Mouse (Mus musculus) thymus, postnatal 14 days (tissue): ENCODE results near the gene Capza1.
"Not testable (repeated sequence)": the region's sequence is repeated elsewhere in the genome, so short reads cannot be mapped to it uniquely, and the experiment has no call there.

Experiments used
- DNase-seq: peaks from one replicate; pipeline ENCODE4 v3.0.0; 2021

The Capza1 gene

GRCm38 (mm10) chr3:104863786-104864650 is at the start of gene Capza1, which contains the start of gene St7l:
Gene Capza1, minus strand, starts transcription at chr3:104864505.
Gene St7l, plus strand, starts transcription at chr3:104864005.
- peak; percentile 91 for DNase-seq

GRCm38 (mm10) chr3:104909195-104909594 is 44.9 kb upstream of the Capza1 start:
- no peak for DNase-seq

GRCm38 (mm10) chr3:104906007-104906406 is 41.7 kb upstream of the Capza1 start:
- DNase-seq: no peak

- no peak for DNase-seq
Observed at GRCm38 (mm10) chr3:104905389-104905788, 41.1 kb upstream of the Capza1 start.

GRCm38 (mm10) chr3:104901154-104901553 is 36.8 kb upstream of the Capza1 start:
- DNase-seq: no peak

GRCm38 (mm10) chr3:104896141-104896540 is 31.8 kb upstream of the Capza1 start:
- no peak for DNase-seq

GRCm38 (mm10) chr3:104888585-104888984 is 24.3 kb upstream of the Capza1 start:
- no peak for DNase-seq

- no peak for DNase-seq
Observed at GRCm38 (mm10) chr3:104869611-104870010, 5.3 kb upstream of the Capza1 start.

GRCm38 (mm10) chr3:104866674-104867073 is 2.4 kb upstream of the Capza1 start:
- DNase-seq: not testable (repeated sequence)

- no peak for DNase-seq
Observed at GRCm38 (mm10) chr3:104865341-104865788, 1.1 kb upstream of the Capza1 start.

- peak; percentile 84 for DNase-seq
Observed at GRCm38 (mm10) chr3:104864651-104865340, 491 bp upstream of the Capza1 start.

- DNase-seq: no peak
Observed at GRCm38 (mm10) chr3:104858560-104858959, 5.7 kb downstream of the Capza1 start.

- peak; percentile 10 for DNase-seq
Observed at GRCm38 (mm10) chr3:104856106-104856505, 8.2 kb downstream of the Capza1 start.

- no peak for DNase-seq
Observed at GRCm38 (mm10) chr3:104854866-104855265, 9.4 kb downstream of the Capza1 start.

- no peak for DNase-seq
Observed at GRCm38 (mm10) chr3:104854465-104854864, 9.8 kb downstream of the Capza1 start.

GRCm38 (mm10) chr3:104846601-104847000 is 17.7 kb downstream of the Capza1 start:
- no peak for DNase-seq

GRCm38 (mm10) chr3:104841049-104841448 is 23.3 kb downstream of the Capza1 start:
- no peak for DNase-seq

GRCm38 (mm10) chr3:104835797-104836196 is 28.5 kb downstream of the Capza1 start:
- DNase-seq: no peak

- DNase-seq: no peak
Observed at GRCm38 (mm10) chr3:104822413-104822812, 41.9 kb downstream of the Capza1 start.

GRCm38 (mm10) chr3:104820426-104820825 is 43.9 kb downstream of the Capza1 start:
- no peak for DNase-seq

GRCm38 (mm10) chr3:104818749-104819134 is 45.6 kb downstream of the Capza1 start:
- no peak for DNase-seq

- DNase-seq: peak; percentile 81
Observed at GRCm38 (mm10) chr3:104817991-104818748, 46.1 kb downstream of the Capza1 start, which contains the start of gene Mov10. Gene Mov10, minus strand, starts transcription at chr3:104818563.

- DNase-seq: peak; percentile 77
Observed at GRCm38 (mm10) chr3:104817481-104817990, 46.8 kb downstream of the Capza1 start.
